Mouse (Mus musculus) midbrain, embryonic 16.5 days (tissue): ENCODE data around the gene Mob3c. TPM values are rescaled to one million over a fixed set of nuclear protein-coding genes. Genes with fewer than 3 reads are reported as not detected.

Experiments used
- ATAC-seq: fragments of 200-750 bp; cut with Nextera tagmentation; 2 replicates; pipeline ENCODE4 v1.8.0; 2017; ENCODE audit warnings: moderate TSS enrichment
- H3K27ac ChIP-seq: fragments of 300-500 bp; sonication (generic); 2 replicates; pipeline ENCODE4 v1.5.1; 2014; ENCODE audit warnings: mild to moderate bottlenecking, low read length, mixed read lengths
- H3K27me3 ChIP-seq: fragments of 300-500 bp; sonication (generic); 2 replicates; pipeline ENCODE4 v1.6.1; 2014; ENCODE audit warnings: low read depth, low read length, mixed read lengths; ENCODE audit not compliant: control insufficient read depth, insufficient read depth
- H3K36me3 ChIP-seq: fragments of 300-500 bp; sonication (generic); 2 replicates; pipeline ENCODE4 v1.6.1; 2014; ENCODE audit warnings: mild to moderate bottlenecking, low read length, moderate library complexity, mixed read lengths; ENCODE audit not compliant: control insufficient read depth, insufficient read depth
- H3K4me1 ChIP-seq: fragments of 300-500 bp; sonication (generic); 2 replicates; pipeline ENCODE4 v1.6.1; 2014; ENCODE audit warnings: mild to moderate bottlenecking, low read length, mixed read lengths; ENCODE audit not compliant: control insufficient read depth, insufficient read depth
- H3K4me2 ChIP-seq: fragments of 300-500 bp; sonication (generic); 2 replicates; pipeline ENCODE4 v1.6.1; 2014; ENCODE audit warnings: mild to moderate bottlenecking, low read length, mixed read lengths
- H3K4me3 ChIP-seq: fragments of 300-500 bp; sonication (generic); 2 replicates; pipeline ENCODE4 v1.5.1; 2014; ENCODE audit warnings: low read depth, mild to moderate bottlenecking, low read length, moderate library complexity, mixed read lengths
- H3K9ac ChIP-seq: fragments of 300-500 bp; sonication (generic); 2 replicates; pipeline ENCODE4 v1.6.1; 2014; ENCODE audit warnings: low read depth, low read length, mixed read lengths
- H3K9me3 ChIP-seq: fragments of 300-500 bp; sonication (generic); replicated peaks from 2 replicates; pipeline ENCODE4 v1.6.1; 2014; ENCODE audit warnings: mild to moderate bottlenecking, low read length, mixed read lengths; ENCODE audit not compliant: control insufficient read depth, poor library complexity, severe bottlenecking
- WGBS: fragments of 180-500 bp; shearing (Covaris S2); extraction: QIAGEN DNeasy Blood & Tissue Kit; methylation state at CpG from one replicate; pipeline ENCODE4 v1.1.7; 2014; 5-methylcytosine and 5-hydroxymethylcytosine counted together
- polyA plus RNA-seq: library from polyadenylated mRNA; unstranded; fragments of >200 nt; fragmentation: Nextera tagmentation; extraction: Ambion mirVana; gene quantifications from 2 replicates; pipeline ENCODE4 v1.2.1, GENCODE M21; 2015

Mob3c gene
- polyA plus RNA-seq, 1 experiment from 2014 or later, result 5.0 TPM

GRCm38 (mm10) chr4:115855100-115855499, 27.2 kb downstream of the Mob3c start:
- WGBS, result 52% methylated on average over 6 of the region's 6 CpGs
- Histone ChIP-seq H3K27ac (peak overlapping the region; percentile 73), H3K4me3 (no peak overlapping the region), H3K9me3 (no peaks in the 10 kb centered on the region), H3K9ac (0 out of 2 replicates have a peak overlapping the region, but pooled peaks have one; percentile 4), H3K36me3 (no peaks in the 10 kb centered on the region), H3K4me2 (no peak overlapping the region), H3K27me3 (no peaks in the 10 kb centered on the region), H3K4me1 (peaks cover 22% of the 10 kb centered on the region)
- no peak for ATAC-seq

GRCm38 (mm10) chr4:115855609-115856008, 27.7 kb downstream of the Mob3c start:
- Histone ChIP-seq H3K27ac (peak overlapping the region; percentile 73), H3K4me2 (no peak overlapping the region), H3K9ac (0 out of 2 replicates have a peak overlapping the region, but pooled peaks have one; percentile 4), H3K36me3 (no peaks in the 10 kb centered on the region), H3K27me3 (no peaks in the 10 kb centered on the region), H3K4me1 (peaks cover 22% of the 10 kb centered on the region), H3K9me3 (no peaks in the 10 kb centered on the region), H3K4me3 (no peak overlapping the region)
- 30% methylated on average over 4 of the region's 4 CpGs for WGBS
- peak; percentile 46 for ATAC-seq

GRCm38 (mm10) chr4:115856282-115856681, 28.4 kb downstream of the Mob3c start:
- Histone ChIP-seq H3K27ac (peak overlapping the region; percentile 73), H3K36me3 (no peaks in the 10 kb centered on the region), H3K4me3 (no peak overlapping the region), H3K9ac (peak overlapping the region; percentile 37; the same call in 1 of the 2 replicates), H3K4me1 (peaks cover 22% of the 10 kb centered on the region), H3K27me3 (no peaks in the 10 kb centered on the region), H3K4me2 (no peak overlapping the region), H3K9me3 (no peaks in the 10 kb centered on the region)
- WGBS, result 26% methylated on average over 4 of the region's 4 CpGs
- peak; percentile 8; the same call in 1 of the 2 replicates for ATAC-seq

GRCm38 (mm10) chr4:115857293-115857883, 29.5 kb downstream of the Mob3c start:
- H3K9ac ChIP-seq, result no peak overlapping the region
- no peak overlapping the region for H3K4me3 ChIP-seq
- no peak for ATAC-seq
- no peak overlapping the region for H3K27ac ChIP-seq
- H3K4me2 ChIP-seq, result no peak overlapping the region
- H3K9me3 ChIP-seq, result no peaks in the 10 kb centered on the region
- no peaks in the 10 kb centered on the region for H3K36me3 ChIP-seq
- peaks cover 22% of the 10 kb centered on the region for H3K4me1 ChIP-seq
- WGBS, result 76% methylated on average over 9 of the region's 9 CpGs
- H3K27me3 ChIP-seq, result no peaks in the 10 kb centered on the region

GRCm38 (mm10) chr4:115863352-115863751, 35.5 kb downstream of the Mob3c start:
- no peak overlapping the region for H3K4me2 ChIP-seq
- H3K9me3 ChIP-seq, result no peaks in the 10 kb centered on the region
- H3K27ac ChIP-seq, result no peak overlapping the region
- WGBS, result 71% methylated on average over 7 of the region's 7 CpGs
- H3K4me3 ChIP-seq, result no peak overlapping the region
- no peaks in the 10 kb centered on the region for H3K4me1 ChIP-seq
- no peak for ATAC-seq
- no peaks in the 10 kb centered on the region for H3K27me3 ChIP-seq
- no peak overlapping the region for H3K9ac ChIP-seq
- H3K36me3 ChIP-seq, result no peaks in the 10 kb centered on the region

- no peaks in the 10 kb centered on the region for H3K9me3 ChIP-seq
- ATAC-seq, result no peak
- WGBS, result 49% methylated on average over 10 of the region's 10 CpGs
These were observed 36.0 kb downstream of the Mob3c start for GRCm38 (mm10) chr4:115863880-115864279.

GRCm38 (mm10) chr4:115869512-115870210, 41.8 kb downstream of the Mob3c start:
- no peak overlapping the region for H3K4me3 ChIP-seq
- no peaks in the 10 kb centered on the region for H3K9me3 ChIP-seq
- H3K36me3 ChIP-seq, result peaks cover 4% of the 10 kb centered on the region; the same call in 1 of the 2 replicates
- no peak overlapping the region for H3K9ac ChIP-seq
- peak overlapping the region; percentile 63 for H3K27ac ChIP-seq
- H3K27me3 ChIP-seq, result no peaks in the 10 kb centered on the region
- peaks cover 14% of the 10 kb centered on the region for H3K4me1 ChIP-seq
- WGBS, result 11% methylated on average over 16 of the region's 16 CpGs
- no peak overlapping the region; the same call in 1 of the 2 replicates for H3K4me2 ChIP-seq
- ATAC-seq, result peak; percentile 77

More at GRCm38 (mm10) chr4:115863880-115864279, 36.0 kb downstream of the Mob3c start:
- Histone ChIP-seq H3K9ac (no peak overlapping the region), H3K36me3 (no peaks in the 10 kb centered on the region), H3K27ac (no peak overlapping the region), H3K27me3 (no peaks in the 10 kb centered on the region), H3K4me2 (no peak overlapping the region), H3K4me3 (no peak overlapping the region), H3K4me1 (no peaks in the 10 kb centered on the region; the same call in 1 of the 2 replicates)

- Histone ChIP-seq H3K36me3 (peaks cover 7% of the 10 kb centered on the region; the same call in 1 of the 2 replicates), H3K4me2 (no peak overlapping the region), H3K27ac (no peak overlapping the region), H3K4me1 (peaks cover 19% of the 10 kb centered on the region), H3K27me3 (no peaks in the 10 kb centered on the region), H3K9me3 (no peaks in the 10 kb centered on the region), H3K9ac (no peak overlapping the region), H3K4me3 (no peak overlapping the region)
- 75% methylated on average over 3 of the region's 3 CpGs for WGBS
- no peak for ATAC-seq
These were observed 45.3 kb downstream of the Mob3c start for GRCm38 (mm10) chr4:115873231-115873630.

- H3K4me3 ChIP-seq, result no peak overlapping the region
- H3K4me1 ChIP-seq, result peaks cover 35% of the 10 kb centered on the region
- H3K9me3 ChIP-seq, result no peaks in the 10 kb centered on the region
- peak; percentile 30 for ATAC-seq
- H3K27me3 ChIP-seq, result no peaks in the 10 kb centered on the region
- H3K4me2 ChIP-seq, result peak overlapping the region; percentile 29
- H3K9ac ChIP-seq, result peak overlapping the region; percentile 49; the same call in 1 of the 2 replicates
- peaks cover 7% of the 10 kb centered on the region; the same call in 1 of the 2 replicates for H3K36me3 ChIP-seq
- WGBS, result 3% methylated on average over 11 of the region's 11 CpGs
- peak overlapping the region; percentile 53 for H3K27ac ChIP-seq
These were observed 50.4 kb downstream of the Mob3c start for GRCm38 (mm10) chr4:115878216-115878678.
